Mouse (Mus musculus) limb, embryonic 14.5 days (tissue): ENCODE measurements around the gene Tnip1. TPM values are rescaled to one million over a fixed set of nuclear protein-coding genes. Genes with fewer than 3 reads are reported as not detected.

Experiments
- ATAC-seq: fragments of 200-750 bp; cut with Nextera tagmentation; 2 replicates; pipeline ENCODE4 v1.8.0; 2017; ENCODE audit warnings: low read depth, moderate number of reproducible peaks, moderate TSS enrichment; ENCODE audit not compliant: low FRiP score
- DNase-seq: peaks from one replicate; pipeline ENCODE4 v3.0.0-alpha.2; 2015; ENCODE audit warnings: low spot score
- H3K27ac ChIP-seq: fragments of 300-500 bp; sonication (generic); replicated peaks from 2 replicates; pipeline ENCODE4 v1.5.1; 2014; ENCODE audit warnings: low read depth, mild to moderate bottlenecking, low read length, moderate library complexity, mixed read lengths
- H3K27me3 ChIP-seq: fragments of 300-500 bp; sonication (generic); 2 replicates; pipeline ENCODE4 v1.6.1; 2014; ENCODE audit warnings: low read length, mixed read lengths; ENCODE audit not compliant: control insufficient read depth, insufficient read depth
- H3K36me3 ChIP-seq: fragments of 300-500 bp; sonication (generic); 2 replicates; pipeline ENCODE4 v1.6.1; 2014; ENCODE audit warnings: mild to moderate bottlenecking, low read length, moderate library complexity, mixed read lengths; ENCODE audit not compliant: control insufficient read depth, insufficient read depth
- H3K4me1 ChIP-seq: fragments of 300-500 bp; sonication (generic); 2 replicates; pipeline ENCODE4 v1.6.1; 2014; ENCODE audit warnings: antibody characterized with exemption, low read length, mixed read lengths; ENCODE audit not compliant: control insufficient read depth, insufficient read depth
- H3K4me2 ChIP-seq: fragments of 300-500 bp; sonication (generic); replicated peaks from 2 replicates; pipeline ENCODE4 v1.6.1; 2014; ENCODE audit warnings: low read depth, mild to moderate bottlenecking, low read length, moderate library complexity; ENCODE audit not compliant: severe bottlenecking
- H3K4me3 ChIP-seq: fragments of 300-500 bp; sonication (generic); replicated peaks from 2 replicates; pipeline ENCODE4 v1.5.1; 2014; ENCODE audit warnings: low read length
- H3K9ac ChIP-seq: fragments of 300-500 bp; sonication (generic); 2 replicates; pipeline ENCODE4 v1.6.1; 2014; ENCODE audit warnings: mild to moderate bottlenecking, low read depth, low read length, moderate library complexity; ENCODE audit not compliant: severe bottlenecking
- H3K9me3 ChIP-seq: fragments of 300-500 bp; sonication (generic); 2 replicates; pipeline ENCODE4 v1.6.1; 2016; ENCODE audit warnings: low read length; ENCODE audit not compliant: control insufficient read depth
- POLR2A ChIP-seq: fragments of 200-500 bp; IDR thresholded peaks from 2 replicates; pipeline ENCODE4 v1.8.0; 2012; ENCODE audit warnings: inconsistent platforms, mild to moderate bottlenecking, moderate library complexity, borderline replicate concordance; ENCODE audit not compliant: insufficient read depth, insufficient read length; ENCODE audit errors: extremely low read depth
- WGBS: fragments of 180-500 bp; shearing (Covaris S2); extraction: QIAGEN DNeasy Blood & Tissue Kit; methylation state at CpG from one replicate; pipeline ENCODE4 v1.1.7; 2014; 5-methylcytosine and 5-hydroxymethylcytosine counted together
- polyA plus RNA-seq, 2 experiments: library from polyadenylated mRNA; depleted of rRNA in 1 of 2; stranded (reverse) in 1 of 2; unstranded in 1 of 2; fragments of >200 nt; fragmentation: Nextera tagmentation in 1 of 2; extraction: Ambion mirVana in 1 of 2; gene quantifications; 2 replicates each; pipeline versions ENCODE4 v1.2.1 to v1.2.3; 2012 to 2014

The Tnip1 gene
- polyA plus RNA-seq, 2 experiments: 20.0 to 21.6 TPM

DNA sequence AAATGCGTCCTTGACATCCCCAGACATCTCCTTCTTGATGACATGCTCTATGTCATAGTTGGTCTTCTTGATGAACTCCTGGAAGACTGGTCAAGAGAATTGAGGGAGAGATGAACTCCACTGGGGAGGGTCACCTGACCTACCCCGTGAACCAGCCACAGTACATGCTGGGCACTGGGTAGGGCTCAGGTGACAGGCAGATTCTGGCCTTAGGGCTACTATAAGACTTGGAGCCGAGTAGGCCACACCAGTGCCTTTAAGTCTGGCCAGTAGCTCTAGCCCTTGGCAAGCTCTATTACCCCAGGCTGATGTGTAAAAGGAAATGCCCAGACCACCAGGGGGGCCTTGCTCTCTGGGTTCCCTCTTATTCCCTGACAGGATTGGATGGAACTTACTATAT lies 22.4 kb upstream of the Tnip1 start:
- Histone ChIP-seq H3K27ac (no peak overlapping the region), H3K36me3 (peaks cover 98% of the 10 kb centered on the region), H3K27me3 (no peaks in the 10 kb centered on the region)

GRCm38 (mm10) chr11:54984581-54984980 lies 21.9 kb upstream of the Tnip1 start:
- Histone ChIP-seq H3K27me3 (no peaks in the 10 kb centered on the region), H3K9me3 (no peaks in the 10 kb centered on the region), H3K9ac (no peak overlapping the region), H3K27ac (no peak overlapping the region), H3K4me3 (no peak overlapping the region), H3K4me1 (no peaks in the 10 kb centered on the region), H3K4me2 (no peak overlapping the region), H3K36me3 (peaks cover 98% of the 10 kb centered on the region)
- ATAC-seq (no peak), DNase-seq (no peak)
- no peak for TF ChIP-seq POLR2A
- 56% methylated on average over 4 of the region's 4 CpGs for WGBS

More for the DNA sequence above, 22.4 kb upstream of the Tnip1 start:
- no peak for TF ChIP-seq POLR2A
- H3K4me3 ChIP-seq: no peak overlapping the region
- no peak overlapping the region for H3K9ac ChIP-seq
- H3K4me1 ChIP-seq: no peaks in the 10 kb centered on the region
- WGBS: 76% methylated on average over 3 of the region's 3 CpGs
- DNase-seq: no peak
- H3K9me3 ChIP-seq: no peaks in the 10 kb centered on the region
- no peak for ATAC-seq
- H3K4me2 ChIP-seq: no peak overlapping the region

GRCm38 (mm10) chr11:54984085-54984484 lies 21.4 kb upstream of the Tnip1 start:
- Histone ChIP-seq H3K4me1 (no peaks in the 10 kb centered on the region), H3K27ac (no peak overlapping the region), H3K27me3 (no peaks in the 10 kb centered on the region), H3K4me3 (no peak overlapping the region), H3K36me3 (peaks cover 98% of the 10 kb centered on the region), H3K4me2 (no peak overlapping the region), H3K9ac (no peak overlapping the region), H3K9me3 (no peaks in the 10 kb centered on the region)
- DNase-seq (peak; percentile 88), ATAC-seq (no peak)
- WGBS: 2% methylated on average over 6 of the region's 6 CpGs
- TF ChIP-seq POLR2A: no peak

DNA sequence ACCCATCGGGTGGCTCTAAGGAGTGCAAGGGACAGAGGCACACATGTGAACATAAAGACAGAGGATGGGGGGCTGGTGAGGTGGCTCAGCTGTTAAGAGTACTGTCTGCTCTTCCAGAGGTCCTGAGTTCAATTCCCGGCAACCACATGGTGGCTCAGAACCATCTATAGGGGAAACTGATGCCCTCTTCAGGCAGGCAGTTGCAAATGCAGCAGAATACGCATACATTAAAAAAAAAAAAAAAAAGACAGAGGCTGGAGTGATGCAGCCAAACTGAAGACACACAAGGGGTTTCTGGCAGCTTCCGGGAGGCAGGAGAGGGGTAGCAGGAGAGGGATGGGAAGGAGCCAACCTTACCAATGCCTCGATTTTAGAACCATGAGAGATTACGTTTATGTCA lies 19.8 kb upstream of the Tnip1 start:
- 92% methylated on average over 6 of the region's 6 CpGs for WGBS
- H3K9ac ChIP-seq: no peak overlapping the region
- no peak overlapping the region for H3K4me3 ChIP-seq
- H3K27ac ChIP-seq: no peak overlapping the region
- H3K4me2 ChIP-seq: no peak overlapping the region
- no peaks in the 10 kb centered on the region for H3K9me3 ChIP-seq
- no peak for TF ChIP-seq POLR2A
- DNase-seq (no peak), ATAC-seq (no peak)
- peaks cover 97% of the 10 kb centered on the region for H3K36me3 ChIP-seq
- H3K4me1 ChIP-seq: no peaks in the 10 kb centered on the region
- no peaks in the 10 kb centered on the region for H3K27me3 ChIP-seq

GRCm38 (mm10) chr11:54981630-54982029 lies 18.9 kb upstream of the Tnip1 start:
- no peak for TF ChIP-seq POLR2A
- H3K9ac ChIP-seq: no peak overlapping the region
- ATAC-seq (no peak), DNase-seq (no peak)
- H3K4me1 ChIP-seq: no peaks in the 10 kb centered on the region
- no peaks in the 10 kb centered on the region for H3K9me3 ChIP-seq
- no peaks in the 10 kb centered on the region for H3K27me3 ChIP-seq
- H3K27ac ChIP-seq: no peak overlapping the region
- no peak overlapping the region for H3K4me2 ChIP-seq
- 94% methylated on average over 4 of the region's 4 CpGs for WGBS
- no peak overlapping the region for H3K4me3 ChIP-seq
- H3K36me3 ChIP-seq: peaks cover 89% of the 10 kb centered on the region

GRCm38 (mm10) chr11:54977385-54977937 lies 14.7 kb upstream of the Tnip1 start:
- DNase-seq (no peak), ATAC-seq (no peak)
- peaks cover 2% of the 10 kb centered on the region for H3K4me1 ChIP-seq
- no peaks in the 10 kb centered on the region for H3K27me3 ChIP-seq
- H3K4me3 ChIP-seq: no peak overlapping the region
- no peak overlapping the region for H3K9ac ChIP-seq
- H3K36me3 ChIP-seq: peaks cover 49% of the 10 kb centered on the region
- TF ChIP-seq POLR2A: no peak
- WGBS: 41% methylated on average over 6 of the region's 6 CpGs
- H3K9me3 ChIP-seq: no peaks in the 10 kb centered on the region
- H3K4me2 ChIP-seq: no peak overlapping the region
- H3K27ac ChIP-seq: no peak overlapping the region
